Mouse (Mus musculus) embryonic facial prominence, embryonic 12.5 days (tissue): ENCODE measurements around the gene Cdk2ap1. TPM values are rescaled to one million over a fixed set of nuclear protein-coding genes. Genes with fewer than 3 reads are reported as not detected.

ENCODE experiments used
- ATAC-seq: fragments of 200-750 bp; cut with Nextera tagmentation; 2 replicates; pipeline ENCODE4 v1.8.0; 2017; ENCODE audit not compliant: insufficient number of reproducible peaks, insufficient read depth, low FRiP score, low TSS enrichment
- H3K27ac ChIP-seq: fragments of 300-500 bp; sonication (generic); 2 replicates; pipeline ENCODE4 v1.5.1; 2016; ENCODE audit warnings: mild to moderate bottlenecking
- H3K27me3 ChIP-seq: fragments of 300-500 bp; sonication (generic); 2 replicates; pipeline ENCODE4 v1.6.1; 2016; ENCODE audit warnings: mild to moderate bottlenecking, moderate library complexity
- H3K36me3 ChIP-seq: fragments of 300-500 bp; sonication (generic); 2 replicates; pipeline ENCODE4 v1.6.1; 2016; ENCODE audit warnings: mild to moderate bottlenecking
- H3K4me1 ChIP-seq: fragments of 300-500 bp; sonication (generic); 2 replicates; pipeline ENCODE4 v1.6.1; 2016
- H3K4me2 ChIP-seq: fragments of 300-500 bp; sonication (generic); replicated peaks from 2 replicates; pipeline ENCODE4 v1.6.1; 2016; ENCODE audit warnings: mild to moderate bottlenecking, moderate library complexity
- H3K4me3 ChIP-seq: fragments of 300-500 bp; sonication (generic); 2 replicates; pipeline ENCODE4 v1.5.1; 2016; ENCODE audit warnings: mild to moderate bottlenecking
- H3K9ac ChIP-seq: fragments of 300-500 bp; sonication (generic); 2 replicates; pipeline ENCODE4 v1.6.1; 2016; ENCODE audit warnings: mild to moderate bottlenecking, moderate library complexity
- H3K9me3 ChIP-seq: fragments of 300-500 bp; sonication (generic); 2 replicates; pipeline ENCODE4 v1.6.1; 2016; ENCODE audit warnings: mild to moderate bottlenecking, moderate library complexity
- WGBS: fragments of 180-500 bp; shearing (Covaris S2); methylation state at CpG from one replicate; pipeline ENCODE4 v1.1.7; 2016; 5-methylcytosine and 5-hydroxymethylcytosine counted together
- polyA plus RNA-seq: library from polyadenylated mRNA; unstranded; fragments of >200 nt; fragmentation: Nextera tagmentation; extraction: Ambion mirVana; gene quantifications from 2 replicates; pipeline ENCODE4 v1.2.1, GENCODE M21; 2016

The Cdk2ap1 gene
- polyA plus RNA-seq, 1 experiment from 2014 or later: 82.6 TPM

- Histone ChIP-seq H3K4me3 (no peak overlapping the region), H3K4me1 (no peaks in the 10 kb centered on the region), H3K27ac (no peak overlapping the region), H3K9ac (no peak overlapping the region), H3K27me3 (no peaks in the 10 kb centered on the region), H3K4me2 (no peak overlapping the region), H3K36me3 (peaks cover 13% of the 10 kb centered on the region), H3K9me3 (no peaks in the 10 kb centered on the region)
- WGBS: 88% methylated on average over 6 of the region's 6 CpGs
- no peak for ATAC-seq
These were observed 1.5 kb upstream of the Cdk2ap1 start for GRCm38 (mm10) chr5:124364173-124364918.

- Histone ChIP-seq H3K9ac (no peak overlapping the region), H3K27me3 (no peaks in the 10 kb centered on the region), H3K4me1 (0 out of 2 replicates have a peak, but pooled peaks cover 2% of the 10 kb centered on the region), H3K27ac (no peak overlapping the region), H3K36me3 (no peaks in the 10 kb centered on the region), H3K4me2 (no peak overlapping the region), H3K4me3 (no peak overlapping the region), H3K9me3 (no peaks in the 10 kb centered on the region)
- WGBS: 71% methylated on average over 2 of the region's 2 CpGs
- no peak for ATAC-seq
These were observed 3.2 kb downstream of the Cdk2ap1 start for GRCm38 (mm10) chr5:124359641-124360040.

DNA sequence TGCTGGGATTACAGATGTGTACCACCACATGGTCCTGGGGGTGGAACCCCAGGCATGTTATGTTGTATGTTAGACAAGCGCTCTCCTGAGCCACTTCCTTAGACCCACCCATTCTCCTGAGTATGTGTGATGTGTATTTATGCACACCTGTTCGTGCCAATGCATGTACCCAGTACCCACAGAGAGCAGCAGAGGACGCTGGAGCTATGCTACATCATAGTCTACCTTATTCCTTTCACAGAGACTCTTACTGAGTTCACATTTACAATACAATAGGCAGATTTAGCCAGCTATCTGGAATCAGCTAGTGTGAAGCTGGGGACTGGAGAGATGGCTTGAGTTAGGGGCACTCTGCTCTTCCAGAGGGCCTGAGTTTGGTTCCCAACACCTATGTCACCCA is 6.2 kb downstream of the Cdk2ap1 start:
- no peaks in the 10 kb centered on the region for H3K27me3 ChIP-seq
- no peaks in the 10 kb centered on the region for H3K36me3 ChIP-seq
- H3K4me2 ChIP-seq: no peak overlapping the region
- H3K4me3 ChIP-seq: no peak overlapping the region
- WGBS: 42% methylated on average over 3 of the region's 3 CpGs
- no peak overlapping the region for H3K27ac ChIP-seq
- peaks cover 6% of the 10 kb centered on the region for H3K4me1 ChIP-seq
- H3K9me3 ChIP-seq: no peaks in the 10 kb centered on the region
- H3K9ac ChIP-seq: no peak overlapping the region
- ATAC-seq: no peak

DNA sequence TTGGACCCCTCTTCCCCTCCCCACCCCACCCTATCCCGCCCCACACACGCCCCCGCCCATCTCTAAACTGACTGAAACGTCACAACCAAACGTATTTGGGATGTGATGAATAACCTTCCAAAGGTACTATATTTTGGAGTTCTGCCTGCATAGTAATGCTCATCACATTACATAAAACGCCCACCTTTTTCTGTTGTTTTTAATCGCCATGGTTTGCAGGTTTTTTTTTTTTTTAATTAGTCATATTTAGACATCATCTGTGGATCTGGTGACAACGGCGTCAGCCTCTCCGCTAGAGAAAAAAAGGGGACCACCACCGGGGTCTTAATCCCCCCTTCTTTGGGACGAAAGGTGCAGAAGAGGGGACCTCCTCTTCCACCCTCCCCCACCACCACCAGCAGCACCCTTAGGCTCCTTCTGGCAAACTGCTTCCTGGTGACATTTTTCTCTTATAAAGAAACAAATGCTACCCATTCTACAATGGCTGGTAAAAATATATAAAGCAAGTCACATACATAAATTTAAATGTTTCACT is 7.4 kb downstream of the Cdk2ap1 start:
- ATAC-seq: no peak
- Histone ChIP-seq H3K4me3 (peak overlapping the region; percentile 97), H3K27ac (no peak overlapping the region), H3K9ac (no peak overlapping the region), H3K9me3 (no peaks in the 10 kb centered on the region), H3K27me3 (no peaks in the 10 kb centered on the region), H3K4me2 (peak overlapping the region; percentile 59), H3K4me1 (peaks cover 18% of the 10 kb centered on the region), H3K36me3 (0 out of 2 replicates have a peak, but pooled peaks cover 4% of the 10 kb centered on the region)
- 3% methylated on average over 12 of the region's 12 CpGs for WGBS

GRCm38 (mm10) chr5:124354574-124355424 is 8.1 kb downstream of the Cdk2ap1 start:
- Histone ChIP-seq H3K27ac (peak overlapping the region; percentile 99), H3K4me1 (peaks cover 23% of the 10 kb centered on the region), H3K9me3 (no peaks in the 10 kb centered on the region), H3K27me3 (no peaks in the 10 kb centered on the region), H3K4me3 (peak overlapping the region; percentile 97), H3K4me2 (peak overlapping the region; percentile 59), H3K36me3 (peaks cover 9% of the 10 kb centered on the region), H3K9ac (peak overlapping the region; percentile 100)
- WGBS: 1% methylated on average over 36 of the region's 60 CpGs
- ATAC-seq: peak; percentile 33; the same call in 1 of the 2 replicates

GRCm38 (mm10) chr5:124353726-124354547 is 8.9 kb downstream of the Cdk2ap1 start:
- Histone ChIP-seq H3K36me3 (peaks cover 18% of the 10 kb centered on the region), H3K4me2 (peak overlapping the region; percentile 90), H3K4me3 (peak overlapping the region; percentile 97), H3K9me3 (no peaks in the 10 kb centered on the region), H3K27me3 (no peaks in the 10 kb centered on the region), H3K9ac (peak overlapping the region; percentile 100), H3K27ac (peak overlapping the region; percentile 99), H3K4me1 (peaks cover 23% of the 10 kb centered on the region)
- ATAC-seq: no peak
- under 1% methylated on average over 88 of the region's 132 CpGs for WGBS

DNA sequence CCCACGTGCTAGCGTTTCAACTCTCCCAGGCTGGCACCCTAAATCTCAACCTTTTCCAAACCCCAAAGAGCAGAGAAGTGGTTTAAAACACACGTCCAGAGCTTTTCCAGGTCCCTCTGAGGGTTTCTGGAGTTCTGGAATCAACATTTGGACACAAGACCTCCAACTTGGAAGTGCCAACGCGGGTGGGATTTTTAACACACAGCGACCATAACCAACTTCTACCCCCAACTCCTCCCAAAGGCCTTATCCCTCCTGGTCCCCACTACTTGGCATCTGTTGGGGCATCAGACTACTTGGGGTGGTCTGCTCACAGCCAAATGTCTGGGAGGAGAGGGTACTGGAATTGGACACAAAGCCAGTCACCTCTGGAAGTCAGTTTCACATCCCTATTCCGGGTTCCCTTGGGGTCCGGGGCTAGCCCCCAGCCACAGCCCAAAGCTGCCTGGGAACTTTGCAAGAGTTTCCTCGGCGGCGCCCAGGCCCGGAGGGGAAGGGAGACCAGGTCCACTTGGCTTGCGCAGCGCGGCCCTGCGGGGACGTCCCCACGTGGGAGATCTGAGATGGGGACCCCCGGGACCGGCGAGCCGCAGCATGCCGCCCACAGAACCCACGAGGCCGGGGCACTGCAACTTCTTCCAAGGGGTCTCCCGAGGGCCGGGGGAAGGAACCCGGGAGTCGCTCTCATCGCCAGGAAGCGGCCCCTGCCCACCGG is 9.7 kb downstream of the Cdk2ap1 start:
- Histone ChIP-seq H3K9me3 (no peaks in the 10 kb centered on the region), H3K4me3 (peak overlapping the region; percentile 97), H3K4me2 (peak overlapping the region; percentile 90), H3K4me1 (peaks cover 23% of the 10 kb centered on the region), H3K36me3 (peaks cover 25% of the 10 kb centered on the region), H3K9ac (peak overlapping the region; percentile 100), H3K27ac (peak overlapping the region; percentile 99), H3K27me3 (no peaks in the 10 kb centered on the region)
- no peak for ATAC-seq
- 0% methylated on average over 32 of the region's 32 CpGs for WGBS

- Histone ChIP-seq H3K27ac (peak overlapping the region; percentile 99), H3K36me3 (peaks cover 29% of the 10 kb centered on the region), H3K4me2 (peak overlapping the region; percentile 90), H3K4me1 (peaks cover 23% of the 10 kb centered on the region), H3K9me3 (no peaks in the 10 kb centered on the region), H3K4me3 (peak overlapping the region; percentile 97), H3K27me3 (no peaks in the 10 kb centered on the region), H3K9ac (peak overlapping the region; percentile 100)
- under 1% methylated on average over 29 of the region's 30 CpGs for WGBS
- peak; percentile 92 for ATAC-seq
These were observed 10.6 kb downstream of the Cdk2ap1 start for GRCm38 (mm10) chr5:124352141-124352920.

DNA sequence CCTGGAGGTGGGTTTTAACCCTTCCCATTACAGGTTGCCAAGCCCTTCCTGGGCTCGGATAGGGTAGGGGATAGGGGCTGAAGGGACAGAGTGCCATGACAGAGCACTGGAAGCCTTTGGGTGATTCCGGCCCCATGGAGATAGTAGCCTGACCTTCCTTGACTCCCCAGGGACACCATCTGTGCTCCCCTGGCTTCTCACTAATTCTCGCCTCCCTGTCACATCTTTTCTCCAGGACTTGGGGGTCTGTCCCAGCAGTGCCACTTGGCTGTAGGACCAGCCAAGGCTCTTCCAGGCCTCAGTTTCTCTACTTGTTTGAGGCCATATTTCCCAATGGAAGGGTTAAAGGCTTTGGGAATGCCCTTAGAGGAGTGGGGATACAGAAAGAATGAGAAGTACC is 11.3 kb downstream of the Cdk2ap1 start:
- WGBS: 45% methylated on average over 3 of the region's 3 CpGs
- peak overlapping the region; percentile 100 for H3K9ac ChIP-seq
- peak overlapping the region; percentile 97 for H3K4me3 ChIP-seq
- H3K27ac ChIP-seq: peak overlapping the region; percentile 99
- H3K4me1 ChIP-seq: peaks cover 23% of the 10 kb centered on the region
- peaks cover 33% of the 10 kb centered on the region for H3K36me3 ChIP-seq
- no peak for ATAC-seq
- H3K4me2 ChIP-seq: peak overlapping the region; percentile 90
- H3K9me3 ChIP-seq: no peaks in the 10 kb centered on the region
- H3K27me3 ChIP-seq: no peaks in the 10 kb centered on the region

- peak; percentile 43; the same call in 1 of the 2 replicates for ATAC-seq
- Histone ChIP-seq H3K4me2 (peak overlapping the region; percentile 90), H3K36me3 (peaks cover 38% of the 10 kb centered on the region), H3K9ac (peak overlapping the region; percentile 100; the same call in 1 of the 2 replicates), H3K4me3 (peak overlapping the region; percentile 97), H3K27ac (peak overlapping the region; percentile 99), H3K27me3 (no peaks in the 10 kb centered on the region), H3K9me3 (no peaks in the 10 kb centered on the region), H3K4me1 (peaks cover 23% of the 10 kb centered on the region)
- 32% methylated on average over 7 of the region's 7 CpGs for WGBS
These were observed 11.7 kb downstream of the Cdk2ap1 start for GRCm38 (mm10) chr5:124351111-124351560.
